In genomic region chr9:21165952-21166451, GRCm38 (mm10) we compare ENCODE assay signal across 8 mouse cellular contexts. TPM values are rescaled to one million over a fixed set of nuclear protein-coding genes. Genes with fewer than 3 reads are reported as not detected.
DNase-seq lines count a peak whose midpoint lies in the region; ATAC-seq and TF ChIP-seq lines count a peak whose summit lies in the region.

No protein-coding gene starts in this region.

- TF ChIP-seq POLR2A in MEL (IDR thresholded peaks at IDR 0.05; ENCODE audit: control insufficient read depth in 1 of 2, insufficient read depth in 1 of 2, low read depth in 1 of 2, low read length in 2 of 2, poor library complexity in 1 of 2) = no peak

- H3K9me3 ChIP-seq in MEL (replicated peaks; ENCODE audit: insufficient read depth, low read length) = no peaks in the 10 kb centered on the region
- no peaks in the 10 kb centered on the region for H3K9me3 ChIP-seq in forebrain, embryonic 13.5 days (replicated peaks)
- no peaks in the 10 kb centered on the region for H3K9me3 ChIP-seq in intestine, embryonic 14.5 days (ENCODE audit: control insufficient read depth, low read length)
- no peaks in the 10 kb centered on the region for H3K9me3 ChIP-seq in liver, embryonic 12.5 days (replicated peaks)
- H3K9me3 ChIP-seq in neural tube, embryonic 15.5 days (replicated peaks) = no peaks in the 10 kb centered on the region

- peak overlapping the region; percentile 70 for H3K4me3 ChIP-seq in gastrocnemius, adult 2 months
- peak overlapping the region; percentile 71 to 81 for H3K4me3 ChIP-seq in MEL (ENCODE audit: control insufficient read depth in 1 of 2, insufficient read depth in 1 of 2, low read depth in 2 of 2, low read length in 2 of 2)
- peak overlapping the region; percentile 44 for H3K4me3 ChIP-seq in forebrain, embryonic 13.5 days
- peak overlapping the region; percentile 47 for H3K4me3 ChIP-seq in intestine, embryonic 14.5 days (ENCODE audit: low read depth, low read length)
- H3K4me3 ChIP-seq in liver, embryonic 12.5 days = peak overlapping the region; percentile 54
- peak overlapping the region; percentile 42 for H3K4me3 ChIP-seq in neural tube, embryonic 15.5 days (replicated peaks)

- H3K9ac ChIP-seq in MEL (ENCODE audit: control insufficient read depth, low read depth, low read length, poor library complexity, severe bottlenecking) = peak overlapping the region; percentile 82
- peak overlapping the region; percentile 52 for H3K9ac ChIP-seq in forebrain, embryonic 13.5 days
- H3K9ac ChIP-seq in intestine, embryonic 14.5 days (ENCODE audit: low read length) = peak overlapping the region; percentile 29
- peak overlapping the region; percentile 51 for H3K9ac ChIP-seq in liver, embryonic 12.5 days
- peak overlapping the region; percentile 45; the same call in 1 of the 2 replicates for H3K9ac ChIP-seq in neural tube, embryonic 15.5 days (replicated peaks)

- no peaks in the 10 kb centered on the region for H3K27me3 ChIP-seq in MEL (ENCODE audit: control insufficient read depth in 1 of 2, insufficient read depth in 2 of 2, low read length in 2 of 2)
- peaks cover 73% of the 10 kb centered on the region for H3K27me3 ChIP-seq in forebrain, embryonic 13.5 days
- H3K27me3 ChIP-seq in intestine, embryonic 14.5 days (replicated peaks; ENCODE audit: control insufficient read depth, insufficient read depth, low read length) = peaks cover 58% of the 10 kb centered on the region
- H3K27me3 ChIP-seq in liver, embryonic 12.5 days (replicated peaks) = peaks cover 61% of the 10 kb centered on the region
- H3K27me3 ChIP-seq in neural tube, embryonic 15.5 days (replicated peaks) = peaks cover 63% of the 10 kb centered on the region

- H3K4me1 ChIP-seq in MEL (ENCODE audit: control insufficient read depth in 1 of 2, insufficient read depth in 2 of 2, low read length in 2 of 2) = peaks cover 13 to 34% of the 10 kb centered on the region in 2 experiments
- peaks cover 43% of the 10 kb centered on the region for H3K4me1 ChIP-seq in forebrain, embryonic 13.5 days
- H3K4me1 ChIP-seq in intestine, embryonic 14.5 days (replicated peaks; ENCODE audit: control insufficient read depth, insufficient read depth, low read length) = peaks cover 34% of the 10 kb centered on the region
- peaks cover 69% of the 10 kb centered on the region for H3K4me1 ChIP-seq in liver, embryonic 12.5 days
- H3K4me1 ChIP-seq in neural tube, embryonic 15.5 days = peaks cover 55% of the 10 kb centered on the region

- peak overlapping the region; percentile 35; the same call in 1 of the 2 replicates for H3K27ac ChIP-seq in gastrocnemius, adult 2 months
- H3K27ac ChIP-seq in MEL (ENCODE audit: control insufficient read depth, low read depth, low read length) = peak overlapping the region; percentile 79
- no peak overlapping the region for H3K27ac ChIP-seq in forebrain, embryonic 13.5 days
- H3K27ac ChIP-seq in intestine, embryonic 14.5 days (ENCODE audit: low read depth) = no peak overlapping the region
- H3K27ac ChIP-seq in liver, embryonic 12.5 days = no peak overlapping the region
- H3K27ac ChIP-seq in neural tube, embryonic 15.5 days (replicated peaks) = no peak overlapping the region

- DNase-seq in gastrocnemius, adult 2 months = peak; percentile 62
- DNase-seq in gastrocnemius, adult 18-20 months (ENCODE audit: low spot score) = no peak
- peak; percentile 94 for DNase-seq in MEL (ENCODE audit: low read depth, low spot score)
- DNase-seq in intestine, embryonic 14.5 days (ENCODE audit: low spot score) = peak; percentile 73

- H3K79me2 ChIP-seq in MEL (ENCODE audit: control insufficient read depth, insufficient read depth, low read length, poor library complexity) = peaks cover 29% of the 10 kb centered on the region

- no peak for TF ChIP-seq EP300 in MEL (IDR thresholded peaks at IDR 0.05; ENCODE audit: low read depth in 1 of 2, low read length in 2 of 2)

- ATAC-seq in forebrain, embryonic 13.5 days = 0 out of 2 replicates have a peak, but pooled peaks have one; percentile 7
- ATAC-seq in intestine, embryonic 14.5 days (replicated peaks; ENCODE audit: low FRiP score, low TSS enrichment, low read depth) = no peak
- ATAC-seq in liver, embryonic 12.5 days = no peak
- ATAC-seq in neural tube, embryonic 15.5 days (ENCODE audit: low FRiP score) = 0 out of 2 replicates have a peak, but pooled peaks have one; percentile 6
- no peak for ATAC-seq in erythroid progenitor cell, adult 5-6 weeks (replicated peaks; ENCODE audit: low FRiP score, poor library complexity, severe bottlenecking)

- TF ChIP-seq CTCF in gastrocnemius, adult 2 months (IDR thresholded peaks at IDR 0.05) = peak; percentile 66
- TF ChIP-seq CTCF in MEL (IDR thresholded peaks at IDR 0.05 in 2 of 3, conservative IDR thresholded peaks at IDR 0.05 in 1 of 3; ENCODE audit: control insufficient read depth in 1 of 3, insufficient read depth in 1 of 3, low read depth in 2 of 3, low read length in 3 of 3, poor library complexity in 1 of 3, severe bottlenecking in 1 of 3) = peak in 1 of 3 experiments; percentile 86; a peak in 2 of 6 replicates

- TF ChIP-seq RAD21 in MEL (IDR thresholded peaks at IDR 0.05; ENCODE audit: low read depth, low read length) = no peak

- H3K4me2 ChIP-seq in forebrain, embryonic 13.5 days = peak overlapping the region; percentile 69
- peak overlapping the region; percentile 89 for H3K4me2 ChIP-seq in intestine, embryonic 14.5 days (ENCODE audit: low read length)
- peak overlapping the region; percentile 84 for H3K4me2 ChIP-seq in liver, embryonic 12.5 days
- H3K4me2 ChIP-seq in neural tube, embryonic 15.5 days = peak overlapping the region; percentile 81

- peaks cover 0 to 18% of the 10 kb centered on the region in 2 experiments; a peak in 2 of 4 replicates for H3K36me3 ChIP-seq in MEL (ENCODE audit: control insufficient read depth in 1 of 2, insufficient read depth in 2 of 2, low read length in 2 of 2)
- no peaks in the 10 kb centered on the region for H3K36me3 ChIP-seq in forebrain, embryonic 13.5 days (ENCODE audit: poor library complexity, severe bottlenecking)
- no peaks in the 10 kb centered on the region for H3K36me3 ChIP-seq in intestine, embryonic 14.5 days (ENCODE audit: control insufficient read depth, insufficient read depth, low read length)
- H3K36me3 ChIP-seq in liver, embryonic 12.5 days = no peaks in the 10 kb centered on the region
- no peaks in the 10 kb centered on the region for H3K36me3 ChIP-seq in neural tube, embryonic 15.5 days

- intact Hi-C loops in gastrocnemius, adult 2 months (cut with DNase I) = no loop called here

- 1% methylated on average over 45 of the region's 47 CpGs for WGBS in forebrain, embryonic 13.5 days
- under 1% methylated on average over 46 of the region's 47 CpGs for WGBS in intestine, embryonic 14.5 days
- 1% methylated on average over 47 of the region's 47 CpGs for WGBS in liver, embryonic 12.5 days (ENCODE audit: insufficient replicate concordance)
- 1% methylated on average over 47 of the region's 47 CpGs for WGBS in neural tube, embryonic 15.5 days

TF ChIP-seq in MEL, 35 proteins besides CTCF, POLR2A, EP300 and RAD21 (continues in another document):
- TF ChIP-seq NELFE (IDR thresholded peaks at IDR 0.05; ENCODE audit: low read depth, low read length) (no peak), HCFC1 (IDR thresholded peaks at IDR 0.05; ENCODE audit: low read depth, low read length) (no peak)

RNA-seq across cellular contexts. Expression of gene Pde4a, which starts 0.5 kb away (rescaled TPM):
- 10 to 100 TPM; 39.0 to 66.8 TPM for total RNA-seq in gastrocnemius, adult 2 months (2021)
- 10 to 100 TPM; 45.0 to 52.4 TPM for total RNA-seq in gastrocnemius, adult 18-20 months (2021)
- 13.8 and 16.6 TPM in 2 replicates for total RNA-seq in MEL (2012; rRNA removed)
- polyA plus RNA-seq in MEL (2012; ENCODE audit: insufficient read depth in 1 of 2, insufficient read length in 2 of 2, low read depth in 1 of 2, low replicate concordance in 2 of 2, missing spikeins in 1 of 2) = 10 to 100 TPM; 45.6 to 53.9 TPM
- 15.7 TPM in 2 replicates for polyA plus RNA-seq in forebrain, embryonic 13.5 days (2015; fragmentation: Nextera tagmentation; extraction: Ambion mirVana)
- polyA plus RNA-seq in intestine, embryonic 14.5 days (2014; fragmentation: Nextera tagmentation; extraction: Ambion mirVana) = 6.7 and 7.0 TPM in 2 replicates
- polyA plus RNA-seq in liver, embryonic 12.5 days (2016; fragmentation: Nextera tagmentation; extraction: Ambion mirVana) = 2.6 and 2.9 TPM in 2 replicates
- 37.4 and 42.1 TPM in 2 replicates for polyA plus RNA-seq in neural tube, embryonic 15.5 days (2015; fragmentation: Nextera tagmentation; extraction: Ambion mirVana)
- 4.6 TPM in 1 of 2 replicates, not detected in the other for total RNA-seq in erythroid progenitor cell, adult 5-6 weeks (2015; ENCODE audit: low replicate concordance)
- 0.15 and 0.39 TPM in 2 replicates for total RNA-seq in erythroid progenitor cell, adult 5-6 weeks (2017; ENCODE audit: low replicate concordance)

RNA-seq across cellular contexts. Expression of gene Cdc37, which starts 16.2 kb away (rescaled TPM):
- total RNA-seq in gastrocnemius, adult 2 months (2021) = 100 to 1,000 TPM; 116 to 139 TPM
- 100 to 1,000 TPM; 128 to 140 TPM for total RNA-seq in gastrocnemius, adult 18-20 months (2021)
- total RNA-seq in MEL (2012; rRNA removed) = 751 and 779 TPM in 2 replicates
- polyA plus RNA-seq in MEL (2012; ENCODE audit: insufficient read depth in 1 of 2, insufficient read length in 2 of 2, low read depth in 1 of 2, low replicate concordance in 2 of 2, missing spikeins in 1 of 2) = 1,000 to 10,000 TPM in 1 of 2 experiments, 100 to 1,000 TPM in 1; 914 to 1,631 TPM
- 229 and 232 TPM in 2 replicates for polyA plus RNA-seq in forebrain, embryonic 13.5 days (2015; fragmentation: Nextera tagmentation; extraction: Ambion mirVana)
- polyA plus RNA-seq in intestine, embryonic 14.5 days (2014; fragmentation: Nextera tagmentation; extraction: Ambion mirVana) = 307 and 327 TPM in 2 replicates
- 221 and 228 TPM in 2 replicates for polyA plus RNA-seq in liver, embryonic 12.5 days (2016; fragmentation: Nextera tagmentation; extraction: Ambion mirVana)
- 199 and 230 TPM in 2 replicates for polyA plus RNA-seq in neural tube, embryonic 15.5 days (2015; fragmentation: Nextera tagmentation; extraction: Ambion mirVana)
- 28.9 and 42.9 TPM in 2 replicates for total RNA-seq in erythroid progenitor cell, adult 5-6 weeks (2015; ENCODE audit: low replicate concordance)
- total RNA-seq in erythroid progenitor cell, adult 5-6 weeks (2017; ENCODE audit: low replicate concordance) = 68.0 and 76.5 TPM in 2 replicates

RNA-seq across cellular contexts. Expression of gene Tyk2, which starts 35.0 kb away (rescaled TPM):
- 1 to 10 TPM; 4.4 to 5.9 TPM for total RNA-seq in gastrocnemius, adult 2 months (2021)
- 1 to 10 TPM; 5.0 to 6.1 TPM for total RNA-seq in gastrocnemius, adult 18-20 months (2021)
- total RNA-seq in MEL (2012; rRNA removed) = 43.8 and 45.6 TPM in 2 replicates
- polyA plus RNA-seq in MEL (2012; ENCODE audit: insufficient read depth in 1 of 2, insufficient read length in 2 of 2, low read depth in 1 of 2, low replicate concordance in 2 of 2, missing spikeins in 1 of 2) = 10 to 100 TPM in 1 of 2 experiments, not detected in 1; 63.3 TPM
- 9.1 and 11.3 TPM in 2 replicates for polyA plus RNA-seq in forebrain, embryonic 13.5 days (2015; fragmentation: Nextera tagmentation; extraction: Ambion mirVana)
- polyA plus RNA-seq in intestine, embryonic 14.5 days (2014; fragmentation: Nextera tagmentation; extraction: Ambion mirVana) = 11.7 and 12.1 TPM in 2 replicates
- 8.5 and 10.4 TPM in 2 replicates for polyA plus RNA-seq in liver, embryonic 12.5 days (2016; fragmentation: Nextera tagmentation; extraction: Ambion mirVana)
- polyA plus RNA-seq in neural tube, embryonic 15.5 days (2015; fragmentation: Nextera tagmentation; extraction: Ambion mirVana) = 9.9 and 12.4 TPM in 2 replicates
- total RNA-seq in erythroid progenitor cell, adult 5-6 weeks (2015; ENCODE audit: low replicate concordance) = 2.5 and 5.0 TPM in 2 replicates
- total RNA-seq in erythroid progenitor cell, adult 5-6 weeks (2017; ENCODE audit: low replicate concordance) = 4.7 and 5.0 TPM in 2 replicates

Comparison
In these comparisons a context has a peak if more than half of its experiments do, and no peak if none do; other contexts are left out.
1. H3K27ac ChIP-seq: peak in gastrocnemius, adult 2 months (single experiment) and MEL (single experiment); none in forebrain, embryonic 13.5 days (single experiment), intestine, embryonic 14.5 days (single experiment), liver, embryonic 12.5 days (single experiment) and neural tube, embryonic 15.5 days (single experiment).
2. H3K9ac ChIP-seq: peak in every context shown above with its lines; median percentile 82 in MEL; 52 in forebrain, embryonic 13.5 days; 51 in liver, embryonic 12.5 days; 45 in neural tube, embryonic 15.5 days; 29 in intestine, embryonic 14.5 days.
3. ATAC-seq: peak in forebrain, embryonic 13.5 days (single experiment) and neural tube, embryonic 15.5 days (single experiment); none in intestine, embryonic 14.5 days (single experiment), liver, embryonic 12.5 days (single experiment) and erythroid progenitor cell, adult 5-6 weeks (single experiment).
4. Peak in every context shown above with its lines, with median percentiles within 50 percentile points of each other: H3K4me3 ChIP-seq and H3K4me2 ChIP-seq.